Mouse (Mus musculus): ENCODE measurements around the gene Tmbim7.
"Not testable (repeated sequence)": the region's sequence is repeated elsewhere in the genome, so short reads cannot be mapped to it uniquely, and the experiment has no call there.

The Tmbim7 gene

GRCm38 (mm10) chr5:3650881-3651280 is at the start of gene Tmbim7:
Gene Tmbim7, plus strand, starts transcription at chr5:3651181.
- DNase-seq (ENCODE audit: low spot score): no peak

GRCm38 (mm10) chr5:3607114-3607513 is 43.9 kb upstream of the Tmbim7 start:
- DNase-seq (ENCODE audit: low spot score): no peak

- no peak for DNase-seq (ENCODE audit: low spot score)
Measured at GRCm38 (mm10) chr5:3609241-3609640, 41.7 kb upstream of the Tmbim7 start.

GRCm38 (mm10) chr5:3611835-3612234 is 39.1 kb upstream of the Tmbim7 start:
- DNase-seq (ENCODE audit: low spot score): not testable (repeated sequence)

DNA sequence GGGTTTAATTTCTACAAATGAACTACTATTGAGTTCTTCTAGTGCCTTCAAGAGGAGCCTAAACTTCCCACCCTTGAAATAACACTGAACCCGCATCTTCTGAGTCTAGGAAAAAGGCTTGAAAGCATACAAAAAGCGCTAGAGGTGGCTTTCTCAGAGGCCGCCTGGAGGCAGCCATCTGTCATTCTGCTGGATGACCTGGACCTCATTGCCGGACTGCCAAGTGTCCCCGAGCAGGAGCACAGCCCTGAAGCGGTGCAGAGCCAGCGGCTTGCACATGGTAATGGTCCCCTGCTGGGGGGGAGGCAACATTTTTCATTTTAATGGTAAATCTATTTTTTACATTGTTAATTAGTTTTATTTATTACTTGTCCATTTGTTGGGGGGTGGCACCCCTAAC is 30.5 kb upstream of the Tmbim7 start:
- no peak for DNase-seq (ENCODE audit: low spot score)

DNA sequence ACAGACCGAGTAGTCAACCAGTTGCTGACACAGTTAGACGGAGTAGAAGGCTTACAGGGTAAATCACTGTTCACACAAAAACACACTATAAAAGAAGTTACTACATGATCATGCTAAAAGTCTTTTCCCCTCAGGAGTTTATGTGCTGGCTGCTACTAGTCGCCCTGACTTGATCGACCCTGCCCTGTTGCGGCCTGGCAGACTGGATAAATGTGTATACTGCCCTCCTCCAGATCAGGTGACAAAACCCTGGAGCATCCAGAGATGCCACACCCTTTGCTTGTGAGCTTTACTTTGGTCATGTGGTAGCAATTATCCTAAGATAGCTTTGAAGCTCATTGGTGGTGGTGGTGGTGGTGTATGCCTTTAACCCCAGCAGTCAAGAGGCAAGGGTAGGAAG is 20.9 kb upstream of the Tmbim7 start:
- DNase-seq (ENCODE audit: low spot score): no peak

GRCm38 (mm10) chr5:3631512-3632271 is 19.3 kb upstream of the Tmbim7 start:
- no peak for DNase-seq (ENCODE audit: low spot score)

- DNase-seq (ENCODE audit: low spot score): no peak
Measured at GRCm38 (mm10) chr5:3632285-3632684, 18.7 kb upstream of the Tmbim7 start.

DNA sequence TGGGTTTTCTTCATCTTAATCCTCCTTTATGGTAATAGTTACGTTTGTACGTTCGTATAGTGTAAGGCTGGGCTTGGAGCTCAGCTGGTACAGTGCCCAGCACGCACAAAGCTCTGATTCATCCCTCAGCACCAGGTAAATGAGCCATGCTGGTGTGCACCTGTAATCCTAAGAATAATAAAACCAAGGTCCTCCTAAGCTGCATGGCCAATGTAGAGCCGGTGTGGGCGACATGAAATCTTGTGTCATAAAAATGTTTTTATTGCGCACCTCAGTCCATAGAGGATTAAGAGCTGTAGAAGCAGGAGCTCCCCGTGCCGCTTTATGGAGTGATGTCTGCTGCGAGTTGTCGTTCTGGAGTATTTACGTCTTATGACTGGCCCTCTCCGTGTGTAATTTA is 17.7 kb upstream of the Tmbim7 start:
- no peak for DNase-seq (ENCODE audit: low spot score)

DNA sequence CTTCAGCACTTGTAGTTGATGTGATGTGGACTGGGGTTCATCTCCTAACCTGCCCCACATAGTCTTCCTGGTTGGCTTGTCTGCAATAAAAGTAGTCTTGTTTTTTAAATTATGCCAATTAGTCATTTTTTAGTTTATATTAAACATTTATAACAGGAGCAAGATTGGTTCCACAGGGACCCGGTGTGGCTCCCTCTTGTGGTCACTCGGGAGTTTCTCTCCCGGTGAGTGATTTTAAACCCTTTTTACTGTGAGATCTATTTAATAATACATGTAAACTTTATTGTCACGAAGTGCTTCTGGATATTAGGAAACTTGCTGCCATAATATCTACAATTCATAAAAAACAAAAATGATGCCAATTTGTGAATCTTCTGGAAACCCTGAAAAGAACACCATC is 17.0 kb upstream of the Tmbim7 start:
- DNase-seq (ENCODE audit: low spot score): no peak

DNA sequence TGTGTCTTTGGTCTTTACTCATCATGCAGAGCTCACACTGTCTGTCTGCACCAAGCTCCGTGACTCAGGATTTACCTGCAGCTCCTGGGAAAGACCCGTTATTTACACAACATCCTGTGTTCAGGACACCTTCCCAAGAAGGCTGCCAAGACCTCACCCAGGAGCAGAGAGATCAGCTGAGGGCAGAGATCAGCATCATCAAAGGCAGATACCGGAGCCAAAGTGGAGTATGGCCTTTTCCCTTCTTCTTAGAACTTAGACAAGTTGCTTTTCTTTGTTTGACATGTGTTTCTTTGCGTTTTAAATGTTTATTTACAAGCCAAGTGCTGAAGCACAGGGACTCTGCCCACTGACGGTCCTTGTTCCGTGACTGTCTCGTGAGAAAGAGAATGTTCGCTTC is 15.7 kb upstream of the Tmbim7 start:
- no peak for DNase-seq (ENCODE audit: low spot score)

DNA sequence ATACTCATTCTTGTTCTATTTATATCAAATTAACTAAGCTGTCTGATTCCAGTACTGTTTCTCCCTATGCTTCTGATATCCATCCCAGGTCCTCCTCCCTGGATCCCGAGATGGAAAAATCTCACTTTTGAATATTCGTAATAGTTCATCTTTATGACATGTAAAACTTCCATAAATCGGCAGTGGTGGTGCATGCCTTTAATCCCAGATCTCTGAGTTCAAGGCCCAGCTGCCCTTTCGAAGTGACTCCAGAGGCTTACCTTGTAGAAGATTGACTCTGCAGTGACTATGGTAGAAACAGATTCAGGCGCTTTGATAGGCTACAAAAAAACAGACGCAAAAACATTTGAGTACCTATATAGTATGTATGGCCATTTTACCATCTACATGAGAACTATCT is 6.4 kb upstream of the Tmbim7 start:
- DNase-seq (ENCODE audit: low spot score): no peak

DNA sequence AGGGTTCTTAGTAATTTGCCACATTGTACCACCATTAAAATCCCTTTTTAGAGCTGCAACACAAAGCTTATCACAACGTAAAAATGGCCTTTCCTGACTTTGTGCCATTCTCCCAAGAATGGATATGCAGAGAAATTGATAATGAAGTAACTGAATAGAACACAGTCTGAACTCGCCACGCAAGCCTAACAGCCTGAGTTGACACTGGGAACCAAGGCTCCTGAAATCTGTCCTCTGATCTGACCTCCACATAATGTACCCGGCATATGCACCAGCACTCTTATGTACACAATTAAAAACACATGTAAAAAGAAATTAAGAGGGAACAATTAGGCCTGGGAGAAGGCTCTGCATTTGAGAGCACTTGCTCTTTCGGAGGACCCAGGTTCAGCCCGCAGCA is 5.7 kb upstream of the Tmbim7 start:
- DNase-seq (ENCODE audit: low spot score): no peak

GRCm38 (mm10) chr5:3646539-3646938 is 4.4 kb upstream of the Tmbim7 start:
- no peak for DNase-seq (ENCODE audit: low spot score)

GRCm38 (mm10) chr5:3646991-3647707 is 3.8 kb upstream of the Tmbim7 start:
- peak; percentile 73 for DNase-seq (ENCODE audit: low spot score)

GRCm38 (mm10) chr5:3647708-3648121 is 3.3 kb upstream of the Tmbim7 start:
- peak; percentile 94 for DNase-seq (ENCODE audit: low spot score)

- no peak for DNase-seq (ENCODE audit: low spot score)
Measured at GRCm38 (mm10) chr5:3648206-3648848, 2.7 kb upstream of the Tmbim7 start.

DNA sequence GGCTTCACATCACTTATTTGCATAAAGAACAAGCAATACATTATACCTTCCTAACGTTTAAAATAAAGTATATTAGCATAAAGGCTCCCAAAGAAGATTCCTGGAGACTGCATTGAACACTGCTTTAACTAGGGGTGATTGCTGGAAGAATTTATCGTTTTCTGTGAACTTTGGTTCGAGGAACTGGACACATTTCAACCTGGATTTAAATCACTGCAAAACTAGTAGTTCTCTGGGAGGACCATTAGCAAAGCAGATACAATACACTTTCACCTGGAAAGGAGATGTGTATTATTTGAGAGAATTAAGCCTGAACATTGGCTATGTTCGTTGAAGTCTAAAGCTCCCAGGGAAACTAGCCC is 2.2 kb upstream of the Tmbim7 start:
- DNase-seq (ENCODE audit: low spot score): no peak

DNA sequence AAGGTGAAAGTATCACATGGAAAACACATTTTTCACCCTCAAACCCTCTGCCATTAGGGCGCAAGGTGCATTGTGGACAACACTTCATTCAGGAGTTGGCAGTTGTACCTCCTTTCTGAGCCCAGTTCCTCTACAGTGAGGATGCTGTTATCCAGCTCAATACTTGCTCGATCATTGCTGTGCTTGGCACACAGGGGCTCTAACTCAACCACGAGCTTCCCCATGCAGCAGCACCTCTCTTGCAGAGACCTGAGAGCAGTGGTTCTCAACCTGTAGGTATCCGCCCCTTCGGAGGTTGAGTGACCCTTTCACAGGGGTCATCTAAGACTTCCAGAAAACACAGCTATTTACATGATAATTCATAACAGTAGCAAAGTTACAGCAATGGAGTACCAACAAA is 640 bp downstream of the Tmbim7 start:
- no peak for DNase-seq (ENCODE audit: low spot score)

DNA sequence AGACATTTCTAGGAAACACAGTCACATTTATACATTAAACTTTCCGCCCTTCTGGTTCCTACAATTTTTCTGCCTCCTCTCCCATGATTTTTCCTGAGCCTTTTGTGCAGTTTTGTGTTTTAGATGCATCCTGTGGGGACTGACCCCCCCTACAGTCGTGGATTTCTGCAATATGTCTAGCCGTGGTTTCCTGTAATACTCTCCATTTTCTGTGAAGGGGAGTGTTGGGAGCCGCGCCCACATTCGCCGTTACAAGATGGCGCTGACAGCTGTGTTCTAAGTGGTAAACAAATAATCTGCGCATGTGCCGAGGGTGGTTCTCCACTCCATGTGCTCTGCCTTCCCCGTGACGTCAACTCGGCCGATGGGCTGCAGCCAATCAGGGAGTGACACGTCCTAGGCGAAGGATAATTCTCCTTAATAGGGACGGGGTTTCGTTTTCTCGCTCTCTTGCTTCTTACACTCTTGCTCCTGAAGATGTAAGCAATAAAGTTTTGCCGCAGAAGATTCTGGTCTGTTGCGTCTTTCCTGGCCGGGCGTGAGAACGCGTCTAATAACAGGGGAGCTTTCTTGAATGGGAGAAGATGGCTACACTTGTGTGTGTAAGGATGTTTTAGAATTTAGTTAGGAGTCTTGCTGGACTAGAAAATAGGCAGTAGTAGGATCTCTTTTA is 2.1 kb downstream of the Tmbim7 start:
- not testable (repeated sequence) for DNase-seq (ENCODE audit: low spot score)

GRCm38 (mm10) chr5:3653801-3654200 is 2.8 kb downstream of the Tmbim7 start:
- DNase-seq (ENCODE audit: low spot score): no peak

DNA sequence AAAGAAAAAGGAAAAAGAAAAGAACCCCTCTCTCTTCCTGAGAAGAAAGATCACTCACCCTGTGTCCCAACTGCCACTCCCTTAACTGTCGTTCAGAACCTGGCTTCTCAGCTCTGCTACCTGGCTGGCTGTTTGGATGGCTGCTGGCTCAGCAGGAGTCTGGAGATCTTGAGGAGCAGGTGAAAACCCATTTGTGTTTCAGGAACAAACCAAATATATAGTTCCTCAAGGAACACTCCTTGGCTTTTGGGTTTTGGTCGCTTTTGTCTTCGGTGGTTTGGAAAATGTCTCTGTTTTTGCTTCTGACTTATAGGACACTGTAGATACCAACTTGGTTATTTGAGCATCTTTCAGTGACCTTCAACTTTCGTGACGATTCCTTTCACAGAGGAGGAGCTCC is 6.1 kb downstream of the Tmbim7 start, which contains the start of gene Gatad1:
TSS of gene Gatad1 (minus strand) at position 101 of the 400 bp plus-strand sequence.
- no peak for DNase-seq (ENCODE audit: low spot score)

DNA sequence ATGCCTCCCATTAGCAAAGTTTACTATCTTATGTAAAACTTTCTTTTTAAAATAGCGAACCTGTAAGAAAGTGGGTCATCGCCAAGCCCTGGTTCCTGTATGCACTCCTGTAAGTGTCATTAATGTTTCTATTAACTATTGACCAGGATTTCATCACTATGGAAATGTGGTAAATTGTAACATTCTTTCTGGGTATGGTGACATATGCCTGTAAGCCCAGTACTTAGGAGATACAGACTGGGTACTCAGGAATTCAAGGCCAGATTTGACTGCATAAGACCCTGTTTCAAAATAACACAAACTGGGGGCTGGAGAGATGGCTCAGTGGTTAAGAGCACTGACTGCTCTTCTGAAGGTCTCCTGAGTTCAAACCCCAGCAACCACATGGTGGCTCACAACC is 14.2 kb downstream of the Tmbim7 start:
- no peak for DNase-seq (ENCODE audit: low spot score)

Measured in yolk sac, embryonic 10.5 days (tissue).